Mouse (Mus musculus): Measurements from ENCODE around the gene Plekhm2.

Gene Plekhm2

GRCm38 (mm10) chr4:141605421-141605820 lies 59.3 kb downstream of the Plekhm2 start:
- DNase-seq (ENCODE audit: extremely low spot score) = no peak

- DNase-seq (ENCODE audit: extremely low spot score) = no peak
Observed at GRCm38 (mm10) chr4:141604493-141604892, 60.2 kb downstream of the Plekhm2 start.

GRCm38 (mm10) chr4:141603921-141604320 lies 60.8 kb downstream of the Plekhm2 start:
- no peak for DNase-seq (ENCODE audit: extremely low spot score)

GRCm38 (mm10) chr4:141602523-141603223 lies 62.0 kb downstream of the Plekhm2 start:
- no peak for DNase-seq (ENCODE audit: extremely low spot score)

- DNase-seq (ENCODE audit: extremely low spot score) = no peak
Observed at GRCm38 (mm10) chr4:141601148-141601862, 63.4 kb downstream of the Plekhm2 start.

- no peak for DNase-seq (ENCODE audit: extremely low spot score)
Observed at GRCm38 (mm10) chr4:141600364-141600763, 64.3 kb downstream of the Plekhm2 start.

- peak; percentile 53 for DNase-seq (ENCODE audit: extremely low spot score)
Observed at GRCm38 (mm10) chr4:141599251-141600141, 65.2 kb downstream of the Plekhm2 start.

- peak; percentile 42 for DNase-seq (ENCODE audit: extremely low spot score)
Observed at GRCm38 (mm10) chr4:141598894-141599250, 65.8 kb downstream of the Plekhm2 start.

- DNase-seq (ENCODE audit: extremely low spot score) = peak; percentile 71
Observed at GRCm38 (mm10) chr4:141598199-141598893, 66.4 kb downstream of the Plekhm2 start.

- no peak for DNase-seq (ENCODE audit: extremely low spot score)
Observed at GRCm38 (mm10) chr4:141596700-141597328, 67.9 kb downstream of the Plekhm2 start.

GRCm38 (mm10) chr4:141595605-141596268 lies 69.0 kb downstream of the Plekhm2 start:
- no peak for DNase-seq (ENCODE audit: extremely low spot score)

- no peak for DNase-seq (ENCODE audit: extremely low spot score)
Observed at GRCm38 (mm10) chr4:141595138-141595537, 69.6 kb downstream of the Plekhm2 start.

- peak; percentile 33 for DNase-seq (ENCODE audit: extremely low spot score)
Observed at GRCm38 (mm10) chr4:141591547-141591946, 73.2 kb downstream of the Plekhm2 start.

GRCm38 (mm10) chr4:141583919-141584318 lies 80.8 kb downstream of the Plekhm2 start:
- no peak for DNase-seq (ENCODE audit: extremely low spot score)

GRCm38 (mm10) chr4:141581051-141581450 lies 83.6 kb downstream of the Plekhm2 start:
- DNase-seq (ENCODE audit: extremely low spot score) = no peak

- DNase-seq (ENCODE audit: extremely low spot score) = no peak
Observed at GRCm38 (mm10) chr4:141578833-141579232, 85.9 kb downstream of the Plekhm2 start.

- no peak for DNase-seq (ENCODE audit: extremely low spot score)
Observed at GRCm38 (mm10) chr4:141576877-141577276, 87.8 kb downstream of the Plekhm2 start.

- no peak for DNase-seq (ENCODE audit: extremely low spot score)
Observed at GRCm38 (mm10) chr4:141576404-141576803, 88.3 kb downstream of the Plekhm2 start.

Data from embryo, embryonic 9.5 days (tissue).